Mouse (Mus musculus) intestine, postnatal 0 days (tissue): ENCODE results near the gene Msrb3. TPM values are rescaled to one million over a fixed set of nuclear protein-coding genes. Genes with fewer than 3 reads are reported as not detected.
A peak's percentile ranks its signal among the peaks of the same experiment; 100 is the strongest.

ENCODE experiments used
- ATAC-seq: fragments of 200-750 bp; cut with Nextera tagmentation; 2 replicates; pipeline ENCODE4 v1.8.0; 2017; ENCODE audit warnings: mild to moderate bottlenecking, moderate TSS enrichment, moderate library complexity
- H3K27ac ChIP-seq: fragments of 300-500 bp; sonication (generic); 2 replicates; pipeline ENCODE4 v1.5.1; 2014; ENCODE audit warnings: mild to moderate bottlenecking, low read depth, low read length, moderate library complexity
- H3K27me3 ChIP-seq: fragments of 300-500 bp; sonication (generic); replicated peaks from 2 replicates; pipeline ENCODE4 v1.6.1; 2014; ENCODE audit warnings: low read length, mixed read lengths; ENCODE audit not compliant: control insufficient read depth, insufficient read depth
- H3K36me3 ChIP-seq: fragments of 300-500 bp; sonication (generic); 2 replicates; pipeline ENCODE4 v1.6.1; 2014; ENCODE audit warnings: mild to moderate bottlenecking, moderate library complexity; ENCODE audit not compliant: control insufficient read depth, insufficient read depth
- H3K4me1 ChIP-seq: fragments of 300-500 bp; sonication (generic); replicated peaks from 2 replicates; pipeline ENCODE4 v1.6.1; 2014; ENCODE audit warnings: antibody characterized with exemption, low read length, mixed read lengths; ENCODE audit not compliant: control insufficient read depth, insufficient read depth
- H3K4me2 ChIP-seq: fragments of 300-500 bp; sonication (generic); replicated peaks from 2 replicates; pipeline ENCODE4 v1.6.1; 2014; ENCODE audit warnings: low read depth, mild to moderate bottlenecking, moderate library complexity
- H3K4me3 ChIP-seq: fragments of 300-500 bp; sonication (generic); 2 replicates; pipeline ENCODE4 v1.5.1; 2014; ENCODE audit warnings: low read depth, low read length
- H3K9ac ChIP-seq: fragments of 300-500 bp; sonication (generic); 2 replicates; pipeline ENCODE4 v1.6.1; 2014; ENCODE audit warnings: mild to moderate bottlenecking, low read depth, low read length
- H3K9me3 ChIP-seq: fragments of 300-500 bp; sonication (generic); 2 replicates; pipeline ENCODE4 v1.6.1; 2016; ENCODE audit warnings: mixed run types; ENCODE audit not compliant: control insufficient read depth
- CTCF ChIP-seq: sonication (generic); IDR thresholded peaks from 2 replicates; pipeline ENCODE4 v1.5.1; 2016; ENCODE audit warnings: low read depth, mild to moderate bottlenecking, control low read depth, antibody characterized with exemption, moderate library complexity
- WGBS: fragments of 180-500 bp; shearing (Covaris S2); extraction: QIAGEN DNeasy Blood & Tissue Kit; methylation state at CpG from one replicate; pipeline ENCODE4 v1.1.7; 2014; 5-methylcytosine and 5-hydroxymethylcytosine counted together
- polyA plus RNA-seq: library from polyadenylated mRNA; unstranded; fragments of >200 nt; fragmentation: Nextera tagmentation; extraction: Ambion mirVana; gene quantifications from 2 replicates; pipeline ENCODE4 v1.2.1, GENCODE M21; 2015

Msrb3 gene
- polyA plus RNA-seq, 1 experiment from 2014 or later = 17.2 TPM

DNA sequence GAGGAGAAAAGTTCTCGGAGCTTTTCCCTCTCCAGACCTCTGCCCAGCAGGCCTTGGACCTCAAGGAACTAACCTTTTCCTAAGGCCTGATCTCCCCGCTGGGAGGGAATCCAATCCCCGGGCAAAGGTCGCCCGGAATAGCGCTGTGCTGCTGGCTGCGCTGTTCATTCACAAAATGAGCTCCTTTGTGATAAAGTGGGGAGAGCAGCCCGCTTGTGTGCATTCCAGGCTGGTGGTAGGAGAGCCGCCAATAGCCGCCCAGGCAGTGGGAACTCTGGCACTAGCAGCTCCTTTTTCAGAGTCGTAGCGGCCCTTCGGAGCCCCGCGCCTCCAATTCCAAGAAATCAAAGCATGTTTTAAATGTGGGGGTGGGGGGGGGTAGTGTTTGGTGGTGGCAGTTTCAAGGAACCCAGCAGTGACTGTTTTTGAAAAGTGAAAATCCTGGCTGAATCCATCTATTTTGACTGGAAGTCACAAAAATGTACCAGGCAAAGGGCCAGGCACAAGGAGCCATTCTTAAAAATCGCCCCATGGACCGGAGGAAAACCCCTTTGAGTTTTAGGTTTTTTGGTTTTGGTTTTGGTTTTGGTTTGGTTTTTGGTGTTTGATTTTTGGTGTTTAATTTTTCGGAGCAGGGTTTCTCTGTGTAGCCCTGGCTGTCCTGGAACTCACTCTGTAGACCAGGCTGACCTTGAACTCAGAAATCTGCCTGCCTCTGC lies 153.6 kb downstream of the Msrb3 start:
- Histone ChIP-seq H3K9ac (no peak overlapping the region), H3K27ac (no peak overlapping the region), H3K4me1 (no peaks in the 10 kb centered on the region; the same call in 1 of the 2 replicates), H3K27me3 (no peaks in the 10 kb centered on the region), H3K9me3 (no peaks in the 10 kb centered on the region), H3K4me2 (peak overlapping the region; percentile 66), H3K4me3 (peak overlapping the region; percentile 31), H3K36me3 (no peaks in the 10 kb centered on the region)
- TF ChIP-seq CTCF = no peak
- ATAC-seq = peak; percentile 73
- WGBS = 9% methylated on average over 18 of the region's 18 CpGs

DNA sequence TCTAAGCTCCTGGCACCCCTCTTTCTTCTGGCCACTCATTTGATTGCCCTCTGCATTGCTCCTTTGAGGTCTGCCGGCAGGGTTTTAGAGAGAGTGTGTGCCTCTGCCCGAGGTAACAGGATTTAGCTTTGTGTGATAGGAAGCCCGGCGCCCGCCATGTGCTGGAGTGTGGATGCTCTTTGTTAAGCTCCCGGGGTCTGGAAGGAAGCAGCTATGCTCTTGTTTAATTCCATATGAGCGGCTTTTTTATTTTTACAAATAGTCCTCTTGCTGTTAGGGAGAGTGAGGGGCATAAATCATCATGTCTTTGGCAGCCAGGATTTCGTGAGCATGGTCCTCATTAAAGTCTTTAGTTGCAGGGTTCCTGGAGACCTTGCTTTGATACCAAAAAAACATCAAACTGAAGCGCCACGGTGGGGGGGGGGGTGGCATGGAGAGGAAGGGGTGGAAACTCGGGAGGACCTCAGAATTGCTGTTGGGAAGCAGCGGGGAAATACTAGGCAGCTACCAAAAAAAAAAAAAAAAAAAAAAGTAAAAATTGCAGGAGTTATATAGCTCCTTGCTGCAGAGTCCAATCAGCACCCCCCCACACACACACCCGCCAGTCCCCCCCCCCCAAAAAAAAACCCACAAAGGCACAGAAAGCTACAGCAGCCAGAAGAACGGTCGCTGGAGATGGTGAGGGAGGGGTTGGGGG lies 154.3 kb downstream of the Msrb3 start:
- ATAC-seq = peak; percentile 13; the same call in 1 of the 2 replicates
- Histone ChIP-seq H3K4me1 (no peaks in the 10 kb centered on the region; the same call in 1 of the 2 replicates), H3K27me3 (no peaks in the 10 kb centered on the region), H3K4me3 (peak overlapping the region; percentile 31), H3K36me3 (no peaks in the 10 kb centered on the region), H3K9me3 (no peaks in the 10 kb centered on the region), H3K27ac (no peak overlapping the region), H3K4me2 (peak overlapping the region; percentile 66), H3K9ac (no peak overlapping the region)
- 11% methylated on average over 15 of the region's 15 CpGs for WGBS
- TF ChIP-seq CTCF = no peak

GRCm38 (mm10) chr10:120736508-120737069 lies 162.3 kb downstream of the Msrb3 start:
- ATAC-seq = no peak
- Histone ChIP-seq H3K9ac (no peak overlapping the region), H3K9me3 (no peaks in the 10 kb centered on the region), H3K27ac (no peak overlapping the region), H3K27me3 (no peaks in the 10 kb centered on the region), H3K36me3 (no peaks in the 10 kb centered on the region), H3K4me2 (no peak overlapping the region), H3K4me3 (no peak overlapping the region), H3K4me1 (no peaks in the 10 kb centered on the region)
- no peak for TF ChIP-seq CTCF
- 61% methylated on average over 14 of the region's 14 CpGs for WGBS

DNA sequence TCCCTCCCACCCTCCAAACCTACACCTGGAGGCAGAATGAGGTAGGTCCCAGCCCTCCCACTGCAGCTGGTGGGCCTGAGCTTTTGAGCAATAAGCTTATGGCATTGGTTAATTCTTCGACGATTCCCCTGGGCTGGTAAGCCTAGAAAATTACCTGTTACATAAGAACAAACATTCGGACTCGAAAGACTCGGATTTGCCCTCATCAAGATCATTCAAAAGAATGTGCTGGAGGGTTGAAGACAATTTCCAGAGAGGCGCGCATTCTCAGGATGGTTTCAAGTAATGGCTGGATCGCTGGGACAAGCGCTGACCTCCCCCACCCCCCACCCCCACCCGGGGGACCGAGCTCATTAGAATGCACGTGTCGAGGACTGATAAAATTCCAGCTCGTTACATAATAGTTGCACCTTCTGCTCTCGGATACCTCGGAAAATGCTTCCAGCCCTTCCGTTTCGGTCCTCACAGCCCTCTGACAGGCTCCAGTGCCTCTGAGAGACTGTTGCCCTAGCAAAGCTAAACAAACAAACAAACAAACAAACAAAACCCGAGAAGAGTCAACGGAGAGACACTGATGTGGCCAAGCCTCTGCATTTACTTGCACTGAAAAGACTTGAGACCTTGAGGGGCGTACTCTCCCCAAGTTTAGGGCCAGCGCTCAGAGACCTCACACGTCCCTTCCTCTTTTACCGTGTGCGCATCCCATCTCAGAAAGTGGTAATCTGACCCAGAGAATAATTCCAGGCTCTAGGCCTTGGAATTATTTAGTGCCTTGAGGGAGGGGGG lies 163.0 kb downstream of the Msrb3 start:
- Histone ChIP-seq H3K27me3 (no peaks in the 10 kb centered on the region), H3K4me3 (no peak overlapping the region), H3K27ac (no peak overlapping the region), H3K4me2 (0 out of 2 replicates have a peak overlapping the region, but pooled peaks have one; percentile 24), H3K4me1 (no peaks in the 10 kb centered on the region), H3K9me3 (no peaks in the 10 kb centered on the region), H3K36me3 (no peaks in the 10 kb centered on the region), H3K9ac (no peak overlapping the region)
- no peak for ATAC-seq
- 28% methylated on average over 25 of the region's 25 CpGs for WGBS
- TF ChIP-seq CTCF = no peak

DNA sequence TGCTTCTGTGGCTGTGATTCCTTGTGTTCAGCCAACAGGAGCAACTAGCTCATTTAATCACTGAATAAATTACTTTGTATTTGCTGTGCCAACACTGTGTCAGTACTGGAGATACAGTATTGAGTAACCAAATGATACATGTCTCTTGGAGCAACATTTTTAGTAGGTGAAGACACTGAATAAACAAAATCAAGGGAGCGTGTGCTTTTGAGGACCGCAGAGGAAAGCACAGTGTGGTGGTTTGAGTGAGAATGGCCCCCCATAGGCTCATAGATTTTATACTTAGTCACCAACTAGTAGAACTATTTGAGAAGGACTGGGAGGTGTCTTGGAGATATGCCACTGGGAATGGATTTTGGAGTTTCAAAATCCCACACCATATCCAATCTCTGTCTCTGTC lies 164.5 kb downstream of the Msrb3 start:
- Histone ChIP-seq H3K27me3 (no peaks in the 10 kb centered on the region), H3K27ac (no peak overlapping the region), H3K36me3 (no peaks in the 10 kb centered on the region), H3K9ac (no peak overlapping the region), H3K9me3 (no peaks in the 10 kb centered on the region), H3K4me3 (no peak overlapping the region), H3K4me1 (no peaks in the 10 kb centered on the region), H3K4me2 (no peak overlapping the region)
- TF ChIP-seq CTCF = no peak
- no peak for ATAC-seq
- 92% methylated on average over 2 of the region's 2 CpGs for WGBS

Other genes with a start within 250 kb of the Msrb3 start
- gene Lemd3, start 80.2 kb upstream of the Msrb3 start, polyA plus RNA-seq = 2.6 and 2.7 TPM in 2 replicates
- gene Wif1, start 134.9 kb upstream of the Msrb3 start, polyA plus RNA-seq = 0.65 and 1.2 TPM in 2 replicates